In the genomic region with DNA sequence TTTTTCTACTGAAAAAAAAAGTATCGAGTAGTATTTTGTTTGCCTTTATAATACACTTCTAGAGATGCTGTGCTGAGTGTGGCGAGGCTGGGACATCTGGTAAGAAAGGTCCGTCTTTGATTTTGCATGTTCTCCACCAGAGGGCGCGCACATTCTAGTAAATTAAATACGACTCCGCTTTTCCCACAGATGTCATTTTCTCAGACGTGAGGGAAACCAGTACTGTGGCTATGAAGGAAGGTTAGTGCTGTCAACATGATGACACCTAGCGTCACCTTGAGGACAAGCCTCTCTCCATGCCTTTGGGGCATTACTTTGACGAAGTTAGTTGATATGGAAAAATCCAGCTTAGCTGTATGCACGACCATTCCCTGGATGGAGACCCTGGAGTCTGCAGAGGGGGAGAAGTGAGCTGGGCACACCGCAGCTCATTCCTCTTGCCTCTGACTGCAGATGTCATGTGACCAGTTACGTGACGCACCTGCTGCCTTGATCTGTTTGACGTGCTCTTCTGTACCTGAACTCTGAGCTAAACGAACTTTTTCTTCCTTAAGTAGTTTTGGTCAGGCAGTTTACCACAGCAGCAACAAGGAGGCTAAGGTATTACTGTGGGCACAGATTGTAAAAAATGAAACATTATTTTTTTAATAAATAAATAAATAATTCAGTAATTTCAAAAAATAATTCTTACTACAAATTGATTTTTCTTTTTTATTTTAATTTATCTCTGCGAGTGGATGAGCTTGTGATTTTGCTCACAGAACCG, we compare ENCODE assay signal across 8 mouse cellular contexts. TPM values are rescaled to one million over a fixed set of nuclear protein-coding genes. Genes with fewer than 3 reads are reported as not detected.
DNase-seq lines count a peak whose midpoint lies in the region; ATAC-seq and TF ChIP-seq lines count a peak whose summit lies in the region.

No protein-coding gene starts in this region.

- intact Hi-C loops in left cerebral cortex, postnatal 4 days (cut with DNase I) = loop anchor here (5.0 kb wide), 1 partner anchor 93 kb away; no protein-coding TSS in a partner anchor

- no peaks in the 10 kb centered on the region for H3K4me1 ChIP-seq in liver, embryonic 12.5 days
- no peaks in the 10 kb centered on the region for H3K4me1 ChIP-seq in intestine, postnatal 0 days (replicated peaks; ENCODE audit: control insufficient read depth, insufficient read depth, low read length)
- no peaks in the 10 kb centered on the region for H3K4me1 ChIP-seq in midbrain, embryonic 14.5 days (ENCODE audit: control insufficient read depth, insufficient read depth, low read length)

- H3K4me3 ChIP-seq in liver, embryonic 12.5 days = no peak overlapping the region
- H3K4me3 ChIP-seq in intestine, postnatal 0 days (ENCODE audit: low read depth, low read length) = no peak overlapping the region
- H3K4me3 ChIP-seq in midbrain, embryonic 14.5 days (replicated peaks; ENCODE audit: low read depth, low read length) = no peak overlapping the region

- H3K36me3 ChIP-seq in liver, embryonic 12.5 days = no peaks in the 10 kb centered on the region
- H3K36me3 ChIP-seq in intestine, postnatal 0 days (ENCODE audit: control insufficient read depth, insufficient read depth) = no peaks in the 10 kb centered on the region
- no peaks in the 10 kb centered on the region for H3K36me3 ChIP-seq in midbrain, embryonic 14.5 days (ENCODE audit: control insufficient read depth, insufficient read depth, low read length)

- DNase-seq in liver = peak; percentile 59
- peak; percentile 89 for DNase-seq in embryo, embryonic 10 days (ENCODE audit: low spot score)
- DNase-seq in left cerebral cortex, postnatal 4 days = peak; percentile 78
- peak; percentile 94 for DNase-seq in midbrain, embryonic 14.5 days
- peak; percentile 21 to 49 for DNase-seq in spleen, postnatal 36 days (ENCODE audit: low spot score in 2 of 2)

- H3K27me3 ChIP-seq in liver, embryonic 12.5 days (replicated peaks) = no peaks in the 10 kb centered on the region; the same call in 1 of the 2 replicates
- H3K27me3 ChIP-seq in intestine, postnatal 0 days (replicated peaks; ENCODE audit: control insufficient read depth, insufficient read depth, low read length) = no peaks in the 10 kb centered on the region
- H3K27me3 ChIP-seq in midbrain, embryonic 14.5 days (ENCODE audit: control insufficient read depth, insufficient read depth, low read length) = no peaks in the 10 kb centered on the region

- 23% methylated on average over 18 of the region's 18 CpGs for WGBS in liver, embryonic 12.5 days (ENCODE audit: insufficient replicate concordance)
- WGBS in intestine, postnatal 0 days = 23% methylated on average over 18 of the region's 18 CpGs
- 31% methylated on average over 18 of the region's 18 CpGs for WGBS in midbrain, embryonic 14.5 days

- ATAC-seq in liver, embryonic 12.5 days = no peak
- peak; percentile 75 for ATAC-seq in granulocyte monocyte progenitor cell, adult 5-6 weeks (replicated peaks; ENCODE audit: poor library complexity, severe bottlenecking)
- ATAC-seq in intestine, postnatal 0 days = peak; percentile 85
- peak; percentile 73; the same call in 1 of the 2 replicates for ATAC-seq in midbrain, embryonic 14.5 days (ENCODE audit: low FRiP score, low TSS enrichment)

- no peak overlapping the region for H3K27ac ChIP-seq in liver, embryonic 12.5 days
- no peak overlapping the region for H3K27ac ChIP-seq in intestine, postnatal 0 days (ENCODE audit: low read depth, low read length)
- no peak overlapping the region for H3K27ac ChIP-seq in midbrain, embryonic 14.5 days (replicated peaks; ENCODE audit: low read depth, low read length)

- no peaks in the 10 kb centered on the region for H3K9me3 ChIP-seq in liver, embryonic 12.5 days (replicated peaks)
- no peaks in the 10 kb centered on the region for H3K9me3 ChIP-seq in intestine, postnatal 0 days (ENCODE audit: control insufficient read depth)
- peaks cover 3% of the 10 kb centered on the region; the same call in 1 of the 2 replicates for H3K9me3 ChIP-seq in midbrain, embryonic 14.5 days (ENCODE audit: control insufficient read depth, low read length)

- no peak overlapping the region for H3K4me2 ChIP-seq in liver, embryonic 12.5 days
- 0 out of 2 replicates have a peak overlapping the region, but pooled peaks have one; percentile 18 for H3K4me2 ChIP-seq in intestine, postnatal 0 days (replicated peaks; ENCODE audit: low read depth)
- no peak overlapping the region for H3K4me2 ChIP-seq in midbrain, embryonic 14.5 days (ENCODE audit: low read length)

- TF ChIP-seq CTCF in intestine, postnatal 0 days (IDR thresholded peaks at IDR 0.05; ENCODE audit: low read depth) = peak; percentile 89

- H3K9ac ChIP-seq in liver, embryonic 12.5 days = no peak overlapping the region
- H3K9ac ChIP-seq in intestine, postnatal 0 days (ENCODE audit: low read depth, low read length) = no peak overlapping the region
- no peak overlapping the region for H3K9ac ChIP-seq in midbrain, embryonic 14.5 days (replicated peaks; ENCODE audit: low read length)

RNA-seq across cellular contexts. Expression of gene Mep1a, which starts 16.2 kb away (rescaled TPM):
- not detected in 2 replicates for polyA plus RNA-seq in liver, embryonic 12.5 days (2016; fragmentation: Nextera tagmentation; extraction: Ambion mirVana)
- total RNA-seq in granulocyte monocyte progenitor cell, adult 5-6 weeks (2014; fragmentation: Nextera tagmentation) = not detected in 2 replicates
- not detected in 2 replicates for total RNA-seq in granulocyte monocyte progenitor cell, adult 5-6 weeks (2017)
- polyA plus RNA-seq in intestine, postnatal 0 days (2015; fragmentation: Nextera tagmentation; extraction: Ambion mirVana) = 147 and 153 TPM in 2 replicates
- not detected for total RNA-seq in left cerebral cortex, postnatal 4 days (2021)
- 0.07 TPM in 1 of 2 replicates, not detected in the other for polyA plus RNA-seq in midbrain, embryonic 14.5 days (2014; fragmentation: Nextera tagmentation; extraction: Ambion mirVana)

RNA-seq across cellular contexts. Expression of gene Ankrd66, which starts 24.6 kb away (rescaled TPM):
- polyA plus RNA-seq in liver, embryonic 12.5 days (2016; fragmentation: Nextera tagmentation; extraction: Ambion mirVana) = not detected in 2 replicates
- not detected in 2 replicates for total RNA-seq in granulocyte monocyte progenitor cell, adult 5-6 weeks (2014; fragmentation: Nextera tagmentation)
- not detected in 2 replicates for total RNA-seq in granulocyte monocyte progenitor cell, adult 5-6 weeks (2017)
- 0.83 and 0.94 TPM in 2 replicates for polyA plus RNA-seq in intestine, postnatal 0 days (2015; fragmentation: Nextera tagmentation; extraction: Ambion mirVana)
- under 1 TPM in 1 of 2 experiments, not detected in 1; 0.58 TPM for total RNA-seq in left cerebral cortex, postnatal 4 days (2021)
- 0.16 and 0.43 TPM in 2 replicates for polyA plus RNA-seq in midbrain, embryonic 14.5 days (2014; fragmentation: Nextera tagmentation; extraction: Ambion mirVana)

RNA-seq across cellular contexts. Expression of gene Pla2g7, which starts 49.1 kb away (rescaled TPM):
- polyA plus RNA-seq in liver, embryonic 12.5 days (2016; fragmentation: Nextera tagmentation; extraction: Ambion mirVana) = 3.6 TPM in 2 replicates
- total RNA-seq in granulocyte monocyte progenitor cell, adult 5-6 weeks (2014; fragmentation: Nextera tagmentation) = 1.3 TPM in 1 of 2 replicates, not detected in the other
- 0.13 and 2.4 TPM in 2 replicates for total RNA-seq in granulocyte monocyte progenitor cell, adult 5-6 weeks (2017)
- 27.9 and 31.9 TPM in 2 replicates for polyA plus RNA-seq in intestine, postnatal 0 days (2015; fragmentation: Nextera tagmentation; extraction: Ambion mirVana)
- 10 to 100 TPM; 32.5 to 34.1 TPM for total RNA-seq in left cerebral cortex, postnatal 4 days (2021)
- 18.7 and 25.2 TPM in 2 replicates for polyA plus RNA-seq in midbrain, embryonic 14.5 days (2014; fragmentation: Nextera tagmentation; extraction: Ambion mirVana)

Comparison
In these comparisons a context has a peak if more than half of its experiments do, and no peak if none do; other contexts are left out.
1. DNase-seq: peak in every context shown above with its lines; median percentile 94 in midbrain, embryonic 14.5 days; 89 in embryo, embryonic 10 days; 78 in left cerebral cortex, postnatal 4 days; 59 in liver; 35 in spleen, postnatal 36 days.
2. RNA of gene Mep1a, which starts 16.2 kb away (polyA plus RNA-seq): 147 to 153 TPM in intestine, postnatal 0 days; 0.07 TPM in midbrain, embryonic 14.5 days and not detected in liver, embryonic 12.5 days; every median in the first group is over 100 times any median in the second.